Mouse (Mus musculus): ENCODE results near the gene Gm20422. TPM values are rescaled to one million over a fixed set of nuclear protein-coding genes. Genes with fewer than 3 reads are reported as not detected.
"Not testable (repeated sequence)": the region's sequence is repeated elsewhere in the genome, so short reads cannot be mapped to it uniquely, and the experiment has no call there.

The Gm20422 gene
- polyA plus RNA-seq, 1 experiment from 2014 or later, result not detected

DNA sequence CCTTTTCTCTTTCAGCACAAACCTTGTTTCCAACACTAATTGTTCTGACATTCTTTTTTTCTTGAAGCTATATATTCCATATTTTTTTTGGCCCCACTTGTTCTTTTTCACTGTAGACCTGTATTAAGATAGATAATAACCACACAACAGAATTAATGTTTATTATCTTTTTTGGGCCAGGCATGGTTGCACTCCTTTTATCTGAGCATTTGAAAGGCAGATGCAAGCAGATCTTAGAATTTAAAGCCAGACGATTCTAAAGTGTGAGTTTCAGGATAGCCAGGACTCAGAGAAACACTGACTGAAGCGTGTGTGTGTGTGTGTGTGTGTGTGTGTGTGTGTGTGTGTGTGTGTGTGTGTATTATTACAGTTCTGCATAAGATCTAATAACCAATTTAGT lies 22.2 kb downstream of the Gm20422 start:
- no peak overlapping the region for H3K4me2 ChIP-seq
- no peaks in the 10 kb centered on the region for H3K9me3 ChIP-seq
- 92% methylated on average over 2 of the region's 2 CpGs for WGBS
- H3K36me3 ChIP-seq, result peaks cover 26% of the 10 kb centered on the region
- H3K27me3 ChIP-seq, result no peaks in the 10 kb centered on the region
- no peak for ATAC-seq (ENCODE audit: insufficient number of reproducible peaks, insufficient read depth, low FRiP score, low TSS enrichment, low read depth)
- no peak overlapping the region for H3K9ac ChIP-seq
- H3K4me1 ChIP-seq, result 0 out of 2 replicates have a peak, but pooled peaks cover 5% of the 10 kb centered on the region
- H3K4me3 ChIP-seq, result no peak overlapping the region
- no peak overlapping the region for H3K27ac ChIP-seq

DNA sequence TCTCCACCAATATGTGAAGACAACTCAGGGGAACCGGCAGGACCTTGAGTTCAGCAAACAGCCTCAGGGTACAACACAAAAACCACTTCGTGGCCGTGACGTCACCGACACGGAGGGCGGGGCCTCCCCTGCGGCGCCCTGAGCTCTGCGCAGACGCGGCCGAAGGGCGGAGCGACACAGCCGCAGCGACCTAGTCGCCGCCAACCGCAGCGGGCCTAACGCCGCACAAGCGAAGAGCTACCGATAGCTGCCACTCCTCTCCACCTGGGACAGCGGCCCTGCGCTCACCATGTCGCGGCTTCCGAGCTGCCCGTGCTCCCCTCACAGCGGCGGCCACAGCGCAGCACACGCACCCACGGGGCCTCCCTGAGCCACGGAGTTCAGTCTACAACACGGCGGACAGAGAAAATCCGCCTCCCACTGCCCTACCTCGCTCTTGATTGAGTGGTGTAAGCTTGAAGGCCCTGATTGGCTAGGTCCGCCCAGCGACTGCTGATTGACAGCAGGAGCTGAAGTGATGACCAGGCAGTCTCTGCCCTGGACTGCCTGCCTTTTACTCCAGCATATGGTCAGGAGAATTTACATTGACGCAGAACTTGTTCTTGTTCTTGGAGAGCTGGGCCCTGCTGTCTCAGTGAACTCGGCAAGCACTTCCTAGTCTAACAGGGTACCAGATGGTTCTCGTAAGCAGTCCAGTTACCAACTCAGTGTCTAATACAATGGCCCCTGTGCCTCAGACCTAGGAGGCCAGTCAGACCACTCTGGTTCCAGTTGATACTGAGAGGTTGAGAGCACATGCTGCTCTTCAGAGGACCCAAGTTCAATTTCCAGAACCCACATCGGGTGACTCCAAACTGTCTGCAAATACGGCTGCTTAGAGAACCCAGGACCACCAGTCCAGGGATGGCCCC lies 24.9 kb downstream of the Gm20422 start, which contains the start of gene Zfp963:
Gene Zfp963, minus strand, starts transcription at position 427 of the 911 bp plus-strand sequence.
- H3K27ac ChIP-seq, result peak within 1 kb of the TSS; percentile 99
- peak; percentile 99 for ATAC-seq (ENCODE audit: insufficient number of reproducible peaks, insufficient read depth, low FRiP score, low TSS enrichment, low read depth)
- 0 out of 2 replicates have a peak, but pooled peaks cover 5% of the 10 kb centered on the region for H3K4me1 ChIP-seq
- H3K27me3 ChIP-seq, result no peaks in the 10 kb centered on the region
- peak within 1 kb of the TSS; percentile 63 for H3K4me2 ChIP-seq
- H3K4me3 ChIP-seq, result peak within 1 kb of the TSS; percentile 72
- H3K9ac ChIP-seq, result peak within 1 kb of the TSS; percentile 89
- 3% methylated on average over 48 of the region's 48 CpGs for WGBS
- no peaks in the 10 kb centered on the region for H3K9me3 ChIP-seq
- H3K36me3 ChIP-seq, result peaks cover 10% of the 10 kb centered on the region; the same call in 1 of the 2 replicates

- ATAC-seq (ENCODE audit: insufficient number of reproducible peaks, insufficient read depth, low FRiP score, low TSS enrichment, low read depth), result no peak
- Histone ChIP-seq H3K27me3 (no peaks in the 10 kb centered on the region), H3K4me3 (no peak overlapping the region), H3K4me2 (no peak overlapping the region), H3K36me3 (peaks cover 20% of the 10 kb centered on the region), H3K9ac (no peak overlapping the region), H3K4me1 (no peaks in the 10 kb centered on the region), H3K27ac (no peak overlapping the region), H3K9me3 (no peaks in the 10 kb centered on the region)
- 80% methylated on average over 2 of the region's 2 CpGs for WGBS
These were observed 33.5 kb downstream of the Gm20422 start for GRCm38 (mm10) chr8:69741231-69741630.

DNA sequence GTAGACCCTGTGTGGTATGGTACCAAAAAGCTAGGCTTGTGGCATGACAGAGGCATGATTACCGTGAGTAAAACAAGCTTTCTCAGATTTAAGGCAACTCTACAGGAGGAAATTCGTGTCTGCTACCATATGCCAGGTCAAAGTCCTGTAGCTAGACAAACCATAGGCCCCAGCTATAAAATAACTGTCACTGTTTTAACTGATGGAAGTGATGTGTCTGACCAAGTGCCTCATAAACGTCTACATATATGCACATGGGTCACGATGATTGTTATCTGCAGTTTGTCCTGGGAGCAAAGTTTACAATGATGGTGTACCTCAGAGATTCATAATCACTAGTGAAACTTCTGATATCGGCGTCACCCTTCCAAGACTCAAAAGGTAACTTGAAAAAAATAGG lies 33.9 kb downstream of the Gm20422 start:
- H3K4me3 ChIP-seq, result no peak overlapping the region
- WGBS, result 87% methylated on average over 6 of the region's 6 CpGs
- ATAC-seq (ENCODE audit: insufficient number of reproducible peaks, insufficient read depth, low FRiP score, low TSS enrichment, low read depth), result no peak

GRCm38 (mm10) chr8:69735495-69735894 lies 39.2 kb downstream of the Gm20422 start:
- Histone ChIP-seq H3K4me2 (no peak overlapping the region), H3K4me1 (no peaks in the 10 kb centered on the region), H3K4me3 (no peak overlapping the region), H3K27me3 (no peaks in the 10 kb centered on the region), H3K36me3 (no peaks in the 10 kb centered on the region), H3K27ac (no peak overlapping the region), H3K9me3 (no peaks in the 10 kb centered on the region), H3K9ac (no peak overlapping the region)
- 85% methylated on average over 1 of the region's 1 CpGs for WGBS
- no peak for ATAC-seq (ENCODE audit: insufficient number of reproducible peaks, insufficient read depth, low FRiP score, low TSS enrichment, low read depth)

More for the DNA sequence above, 33.9 kb downstream of the Gm20422 start:
- Histone ChIP-seq H3K4me1 (no peaks in the 10 kb centered on the region), H3K4me2 (no peak overlapping the region), H3K36me3 (peaks cover 20% of the 10 kb centered on the region), H3K9ac (no peak overlapping the region), H3K27me3 (no peaks in the 10 kb centered on the region), H3K9me3 (no peaks in the 10 kb centered on the region), H3K27ac (no peak overlapping the region)

- Histone ChIP-seq H3K4me3 (peak overlapping the region; percentile 91), H3K4me1 (peaks cover 24% of the 10 kb centered on the region), H3K9me3 (no peaks in the 10 kb centered on the region), H3K9ac (0 out of 2 replicates have a peak overlapping the region, but pooled peaks have one; percentile 44), H3K27me3 (no peaks in the 10 kb centered on the region), H3K36me3 (peaks cover 13% of the 10 kb centered on the region), H3K27ac (peak overlapping the region; percentile 68), H3K4me2 (peak overlapping the region; percentile 57)
- WGBS, result 43% methylated on average over 5 of the region's 5 CpGs
- peak; percentile 3; the same call in 1 of the 2 replicates for ATAC-seq (ENCODE audit: insufficient number of reproducible peaks, insufficient read depth, low FRiP score, low TSS enrichment, low read depth)
These were observed 57.5 kb downstream of the Gm20422 start for GRCm38 (mm10) chr8:69717232-69717580.

GRCm38 (mm10) chr8:69716403-69717231 lies 58.1 kb downstream of the Gm20422 start:
- H3K9ac ChIP-seq, result peak overlapping the region; percentile 97
- peak overlapping the region; percentile 57 for H3K4me2 ChIP-seq
- H3K4me3 ChIP-seq, result peak overlapping the region; percentile 91
- H3K36me3 ChIP-seq, result peaks cover 13% of the 10 kb centered on the region
- ATAC-seq (ENCODE audit: insufficient number of reproducible peaks, insufficient read depth, low FRiP score, low TSS enrichment, low read depth), result peak; percentile 99
- peaks cover 24% of the 10 kb centered on the region for H3K4me1 ChIP-seq
- under 1% methylated on average over 48 of the region's 52 CpGs for WGBS
- H3K27me3 ChIP-seq, result no peaks in the 10 kb centered on the region
- H3K27ac ChIP-seq, result peak overlapping the region; percentile 100
- no peaks in the 10 kb centered on the region for H3K9me3 ChIP-seq

- Histone ChIP-seq H3K9me3 (no peaks in the 10 kb centered on the region), H3K36me3 (peaks cover 16% of the 10 kb centered on the region), H3K4me3 (peak overlapping the region; percentile 91), H3K9ac (peak overlapping the region; percentile 27), H3K27me3 (no peaks in the 10 kb centered on the region), H3K4me1 (peaks cover 24% of the 10 kb centered on the region), H3K27ac (no peak overlapping the region), H3K4me2 (peak overlapping the region; percentile 55)
- no peak for ATAC-seq (ENCODE audit: insufficient number of reproducible peaks, insufficient read depth, low FRiP score, low TSS enrichment, low read depth)
- WGBS, result 83% methylated on average over 6 of the region's 6 CpGs
These were observed 59.3 kb downstream of the Gm20422 start for GRCm38 (mm10) chr8:69715366-69715765.

- H3K36me3 ChIP-seq, result peaks cover 34% of the 10 kb centered on the region
These were observed 61.2 kb downstream of the Gm20422 start for GRCm38 (mm10) chr8:69713516-69713915.

GRCm38 (mm10) chr8:69710624-69711023 lies 64.1 kb downstream of the Gm20422 start, which contains the start of gene Zfp869:
Gene Zfp869 (minus strand): TSS chr8:69710724.
- H3K4me2 ChIP-seq; H3K27me3 ChIP-seq; H3K9ac ChIP-seq; H3K9me3 ChIP-seq; ATAC-seq (ENCODE audit: insufficient number of reproducible peaks, insufficient read depth, low FRiP score, low TSS enrichment, low read depth); H3K4me3 ChIP-seq; H3K27ac ChIP-seq: not testable (repeated sequence)
- 94% methylated on average over 10 of the region's 10 CpGs for WGBS
- Histone ChIP-seq H3K4me1 (peaks cover 24% of the 10 kb centered on the region), H3K36me3 (peaks cover 63% of the 10 kb centered on the region)

More at GRCm38 (mm10) chr8:69713516-69713915, 61.2 kb downstream of the Gm20422 start:
- Histone ChIP-seq H3K9ac (no peak overlapping the region), H3K9me3 (no peaks in the 10 kb centered on the region), H3K27ac (no peak overlapping the region), H3K4me1 (peaks cover 24% of the 10 kb centered on the region), H3K4me2 (no peak overlapping the region), H3K4me3 (no peak overlapping the region), H3K27me3 (no peaks in the 10 kb centered on the region)
- no peak for ATAC-seq (ENCODE audit: insufficient number of reproducible peaks, insufficient read depth, low FRiP score, low TSS enrichment, low read depth)
- 86% methylated on average over 8 of the region's 8 CpGs for WGBS

DNA sequence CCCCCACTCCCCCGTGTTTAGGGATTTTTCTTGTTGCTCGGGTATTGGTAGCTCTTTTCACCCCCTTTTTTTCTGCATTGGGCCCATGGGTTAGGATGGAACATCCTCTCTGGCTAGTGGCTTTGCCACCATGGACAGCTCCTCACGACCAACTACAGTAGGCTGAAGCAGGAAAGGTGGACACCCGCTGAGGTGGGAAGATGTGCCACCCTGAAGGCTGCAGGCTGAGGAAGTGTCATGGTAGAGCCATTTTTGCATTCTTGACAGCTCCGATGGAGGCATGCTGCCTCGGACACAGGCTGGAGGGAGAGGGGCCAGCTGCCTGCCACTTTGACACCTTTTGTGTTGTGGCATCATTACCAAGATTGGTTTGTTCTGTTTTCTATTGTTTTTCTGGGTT lies 72.9 kb downstream of the Gm20422 start:
- Histone ChIP-seq H3K27me3 (no peaks in the 10 kb centered on the region), H3K9ac (no peak overlapping the region), H3K4me3 (no peak overlapping the region), H3K9me3 (peaks cover under 1% of the 10 kb centered on the region), H3K36me3 (peaks cover 48% of the 10 kb centered on the region), H3K4me2 (no peak overlapping the region), H3K27ac (no peak overlapping the region), H3K4me1 (no peaks in the 10 kb centered on the region)
- ATAC-seq (ENCODE audit: insufficient number of reproducible peaks, insufficient read depth, low FRiP score, low TSS enrichment, low read depth), result no peak
- WGBS, result 77% methylated on average over 6 of the region's 6 CpGs

Data from embryonic facial prominence, embryonic 13.5 days (tissue).